Mouse (Mus musculus) A20 (cell line): ENCODE results near the gene Lsm14a.

ENCODE experiments used
- DNase-seq: peaks from one replicate; pipeline ENCODE4 v3.0.0-alpha.2; 2011; ENCODE audit warnings: low read depth, low spot score

The Lsm14a gene

DNA sequence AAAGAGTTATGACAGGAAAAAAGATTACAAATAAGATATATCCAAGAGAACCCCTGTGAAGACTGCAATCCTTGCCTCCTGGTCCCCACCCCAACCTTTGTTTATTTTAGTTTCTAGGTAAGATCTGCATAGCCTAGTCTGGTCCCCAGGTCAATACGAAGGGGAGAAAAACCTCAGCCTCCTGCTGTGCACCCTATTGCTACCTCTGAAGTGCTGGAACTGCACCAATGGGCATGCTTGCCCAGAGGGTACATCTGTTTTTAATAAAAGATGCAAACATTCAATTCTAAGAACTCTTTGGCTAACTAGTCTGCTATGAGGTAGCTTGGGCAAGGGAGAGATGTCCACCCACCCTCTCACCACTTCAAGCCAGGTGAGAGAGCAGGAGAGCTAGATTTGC, 19.2 kb downstream of the Lsm14a start:
- DNase-seq = no peak

DNA sequence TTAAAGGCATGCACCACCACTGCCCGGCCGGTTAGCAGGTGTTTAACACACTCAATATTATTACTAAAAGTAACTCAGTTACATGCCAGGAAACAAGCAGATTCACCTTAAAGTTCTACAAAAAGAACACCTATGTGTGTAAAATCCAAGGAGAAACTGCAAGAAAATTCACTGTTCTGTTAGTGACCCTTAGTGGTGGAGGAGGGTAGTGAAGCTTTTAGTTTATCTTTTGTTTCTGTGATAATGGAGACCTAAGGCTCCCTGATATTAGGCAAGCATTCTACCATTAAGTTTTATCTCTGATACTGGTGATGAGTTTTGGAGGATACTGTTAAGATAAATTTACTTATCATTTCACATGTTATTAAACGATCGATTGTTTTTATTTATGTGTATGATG, 37.5 kb downstream of the Lsm14a start:
- DNase-seq = peak; percentile 47

DNA sequence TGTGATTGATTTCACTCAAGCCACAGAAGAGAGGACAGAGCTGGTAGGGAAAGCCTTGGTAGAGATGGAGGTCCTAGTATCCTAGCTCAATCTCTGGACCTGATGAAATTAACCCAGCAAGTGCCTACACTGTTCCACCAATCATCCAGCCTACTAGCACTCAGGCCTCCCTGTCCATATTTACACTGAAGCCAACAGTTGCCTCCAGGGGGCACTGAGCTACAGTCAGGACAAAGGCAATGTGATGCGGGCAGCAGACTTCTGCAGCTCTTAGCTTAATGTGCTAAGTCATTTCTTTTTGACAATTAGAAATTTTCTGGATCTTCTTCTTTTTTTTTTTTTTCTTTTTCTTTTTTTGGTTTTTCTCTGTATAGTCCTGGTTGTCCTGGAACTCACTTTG, 41.1 kb downstream of the Lsm14a start:
- DNase-seq = peak; percentile 56

DNA sequence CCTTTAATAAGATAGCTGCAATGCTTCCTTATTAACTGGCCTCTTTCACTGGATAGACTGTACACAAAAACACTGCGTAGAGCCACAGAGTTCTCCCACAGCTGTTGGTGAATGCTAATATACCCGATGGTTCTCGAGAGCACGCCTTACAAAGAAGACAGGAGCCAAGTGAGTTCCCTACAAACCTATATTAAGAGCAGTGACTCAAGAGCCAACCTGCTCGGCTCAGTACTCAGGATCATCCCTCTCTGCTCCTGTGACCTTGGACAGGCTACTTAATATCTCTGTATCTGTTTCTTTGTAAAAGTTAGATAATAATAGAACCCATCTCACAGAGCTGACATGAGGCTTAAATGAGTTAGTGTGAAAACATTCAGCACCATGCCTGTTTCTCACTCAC, 42.9 kb downstream of the Lsm14a start:
- no peak for DNase-seq

DNA sequence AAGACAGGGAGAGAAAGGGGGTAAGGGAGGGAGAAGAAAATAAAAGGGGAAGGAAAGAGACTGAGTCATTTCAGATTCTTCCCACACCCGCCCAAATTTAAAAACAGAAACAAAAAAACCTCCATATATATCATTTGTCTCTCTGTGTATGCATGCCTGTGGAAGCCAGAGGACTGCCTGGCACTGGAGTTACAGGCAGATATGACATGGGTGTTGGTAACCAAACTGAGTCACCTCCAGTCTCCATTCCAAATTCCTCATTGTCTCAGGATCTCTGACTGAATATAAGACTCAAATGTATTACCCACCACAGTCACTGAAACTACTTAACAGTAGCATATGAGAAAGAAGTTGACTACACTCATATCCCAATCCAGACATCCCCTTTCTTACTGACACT, 45.1 kb downstream of the Lsm14a start:
- DNase-seq = no peak

DNA sequence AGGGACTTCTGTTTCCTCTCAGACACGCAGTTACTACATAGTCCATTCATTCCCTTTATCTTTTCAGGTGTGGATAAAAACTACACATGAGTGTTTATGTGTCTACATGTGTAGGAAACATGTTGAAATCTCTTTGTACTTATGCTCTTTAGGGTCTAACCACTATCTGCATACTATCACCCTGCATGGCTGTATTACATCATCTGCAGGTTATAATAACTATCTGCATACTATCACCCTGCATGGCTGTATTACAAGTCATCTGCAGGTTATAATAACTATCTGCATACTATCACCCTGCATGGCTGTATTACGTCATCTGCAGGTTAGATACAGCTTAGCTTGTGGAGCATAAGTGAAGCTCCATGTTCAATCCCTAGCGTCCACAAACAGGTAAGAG, 46.1 kb downstream of the Lsm14a start:
- DNase-seq = no peak

DNA sequence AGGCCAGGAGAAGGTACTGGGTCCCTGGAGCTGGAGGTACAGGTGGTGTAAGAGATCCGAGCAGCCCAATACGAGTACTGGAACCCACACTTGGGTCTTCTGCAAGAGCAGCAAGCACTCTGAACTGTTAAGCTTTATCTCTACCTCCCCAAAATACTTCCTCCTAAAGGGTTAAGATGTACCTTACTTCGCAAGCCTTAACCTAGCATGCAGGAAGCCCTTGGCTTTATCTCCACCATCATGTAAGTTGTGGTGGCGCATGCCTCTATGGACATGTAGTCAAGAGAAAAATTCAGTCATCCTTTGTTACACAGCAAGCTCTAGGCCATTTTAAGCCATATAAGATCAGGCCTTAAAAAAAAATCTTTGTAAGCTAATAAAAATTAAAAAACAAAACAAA, 46.6 kb downstream of the Lsm14a start:
- DNase-seq = no peak

DNA sequence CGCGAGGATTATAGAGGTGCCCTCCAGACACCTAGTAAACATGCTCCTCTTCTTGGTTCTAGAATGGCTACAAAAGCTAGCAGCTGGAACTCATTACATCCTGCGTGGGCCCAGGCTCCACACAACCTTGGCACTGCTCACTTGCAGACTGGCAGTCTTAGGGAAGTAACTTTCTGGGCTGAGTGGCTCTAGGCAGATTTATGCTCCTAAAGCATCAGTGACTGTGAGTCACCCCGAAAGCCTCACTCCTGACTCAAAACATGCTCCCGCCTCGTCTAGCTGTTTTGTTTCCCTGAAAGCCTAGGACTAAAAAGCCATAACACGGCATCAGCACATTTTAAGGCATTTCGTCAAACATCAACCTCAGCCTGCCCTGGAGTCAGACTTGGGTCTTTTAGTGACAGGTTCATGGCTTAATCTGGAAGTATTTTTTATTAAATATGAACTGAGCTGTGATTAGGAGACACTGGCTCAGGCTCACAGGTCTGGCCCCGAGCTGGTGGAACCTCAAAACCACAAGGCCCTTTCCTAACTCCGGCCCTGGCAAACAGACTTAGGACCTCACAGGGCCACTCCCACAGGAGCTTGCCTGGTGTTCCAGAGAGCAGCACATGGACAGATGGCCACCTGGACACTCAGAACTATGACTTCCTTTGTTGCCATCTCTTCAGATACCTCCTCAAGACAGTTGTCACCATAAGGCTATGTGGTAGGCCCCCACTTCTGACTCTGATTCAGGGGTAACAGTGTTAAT, 50.9 kb downstream of the Lsm14a start:
- no peak for DNase-seq

DNA sequence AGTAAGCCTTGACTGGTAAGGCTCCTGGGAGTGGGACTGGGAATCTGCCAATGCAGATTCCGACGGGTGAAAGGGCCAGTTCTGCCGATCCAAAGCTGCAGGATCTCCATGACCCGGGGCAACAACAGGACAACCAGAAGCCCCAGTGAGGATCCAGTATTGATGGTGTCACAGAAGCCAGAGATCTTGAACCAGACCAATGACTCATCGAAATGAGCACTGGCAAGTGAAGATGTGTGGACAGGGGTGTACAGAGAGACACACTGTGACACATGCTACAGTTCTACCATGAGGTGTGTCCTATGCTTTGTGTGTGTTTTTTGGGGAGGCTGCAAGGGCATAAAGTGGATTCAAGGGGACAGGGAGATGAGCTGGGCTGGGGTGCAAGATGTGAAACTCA, 52.3 kb downstream of the Lsm14a start:
- DNase-seq = no peak

DNA sequence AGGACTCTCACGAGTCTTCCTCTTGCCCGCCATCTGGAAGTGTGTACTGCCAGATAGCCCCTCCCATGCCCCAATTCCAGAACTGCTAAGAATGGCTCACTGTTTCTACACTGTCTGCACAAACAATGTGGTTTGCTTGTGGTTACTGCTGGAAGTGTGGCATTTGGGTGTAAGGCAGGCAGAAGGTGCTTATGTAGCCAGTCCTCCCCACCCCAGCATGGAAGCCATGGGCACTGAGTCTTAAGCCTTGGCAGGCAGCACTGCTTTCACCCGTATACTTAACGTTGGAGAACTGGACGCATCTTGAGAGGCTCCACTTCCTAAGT, 54.0 kb downstream of the Lsm14a start:
- peak; percentile 45 for DNase-seq

DNA sequence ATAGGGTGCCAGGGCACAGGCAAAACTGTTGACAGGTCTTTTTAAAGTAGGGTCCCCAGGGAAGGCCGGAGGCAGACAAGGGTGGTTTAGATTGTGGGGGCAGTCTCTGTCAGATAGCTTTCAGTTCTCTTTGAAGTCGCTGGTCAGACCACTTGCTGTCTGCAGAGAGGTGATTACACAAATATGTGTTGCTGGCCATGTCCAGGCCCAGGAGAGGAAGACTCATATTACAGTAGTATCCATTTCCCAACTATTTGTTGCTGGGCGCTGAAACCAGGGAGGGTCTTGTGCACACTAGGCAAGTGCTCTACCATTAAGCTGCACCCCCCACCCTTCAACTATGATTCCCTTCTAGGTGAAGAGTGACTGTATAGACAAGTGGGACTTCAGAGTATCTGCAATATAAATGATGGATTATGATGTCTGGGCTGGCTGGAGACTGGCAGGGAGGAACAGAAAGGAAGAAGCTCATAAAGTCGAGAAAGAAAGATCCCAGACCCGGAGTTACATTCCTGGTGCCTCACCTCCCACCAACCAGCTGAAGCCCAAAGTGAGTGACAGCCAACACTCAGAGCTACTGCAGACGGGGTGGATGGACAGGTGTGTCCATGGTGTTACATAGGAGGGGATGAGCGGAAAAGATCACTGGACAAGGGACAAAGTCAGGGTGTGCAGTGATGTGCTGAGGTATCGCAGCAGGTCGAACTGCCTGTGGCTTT, 54.5 kb downstream of the Lsm14a start:
- peak; percentile 88 for DNase-seq

DNA sequence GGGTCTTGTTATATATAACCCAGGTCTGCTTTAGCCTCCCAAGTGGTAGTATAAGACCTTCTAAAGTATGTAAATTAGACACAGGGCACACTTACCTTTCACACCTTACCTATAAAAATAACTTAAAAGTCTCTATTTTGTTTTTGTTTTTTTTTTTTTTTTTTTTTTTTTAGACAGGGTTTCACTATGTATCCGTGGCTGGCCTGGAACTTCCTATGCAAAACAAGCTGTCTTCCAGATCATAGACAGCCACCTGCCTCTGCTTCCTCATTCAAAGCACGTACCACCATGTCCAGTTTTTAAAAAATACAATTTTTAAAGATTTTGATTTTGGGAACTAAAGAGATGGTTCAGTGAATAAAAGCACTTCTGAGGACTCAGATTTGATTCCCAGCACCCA, 55.8 kb downstream of the Lsm14a start:
- DNase-seq = peak; percentile 87

DNA sequence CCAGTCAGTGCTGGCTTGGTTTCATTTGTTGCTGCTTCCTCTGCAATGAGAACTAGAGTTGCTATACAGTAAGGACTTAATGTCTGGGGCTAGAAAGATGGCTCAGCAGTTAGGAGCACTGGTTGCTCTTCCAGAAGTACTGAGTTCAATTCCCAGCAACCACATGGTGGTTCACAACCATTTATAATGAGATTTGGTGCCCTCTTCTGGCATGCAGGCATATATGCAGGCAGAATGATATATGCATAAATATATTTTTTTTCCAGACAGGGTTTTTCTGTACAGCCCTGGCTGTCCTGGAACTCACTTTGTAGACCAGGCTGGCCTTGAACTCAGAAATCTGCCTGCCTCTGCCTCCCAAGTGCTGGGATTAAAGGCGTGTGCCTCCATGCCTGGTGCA, 56.6 kb downstream of the Lsm14a start:
- DNase-seq = peak; percentile 59

DNA sequence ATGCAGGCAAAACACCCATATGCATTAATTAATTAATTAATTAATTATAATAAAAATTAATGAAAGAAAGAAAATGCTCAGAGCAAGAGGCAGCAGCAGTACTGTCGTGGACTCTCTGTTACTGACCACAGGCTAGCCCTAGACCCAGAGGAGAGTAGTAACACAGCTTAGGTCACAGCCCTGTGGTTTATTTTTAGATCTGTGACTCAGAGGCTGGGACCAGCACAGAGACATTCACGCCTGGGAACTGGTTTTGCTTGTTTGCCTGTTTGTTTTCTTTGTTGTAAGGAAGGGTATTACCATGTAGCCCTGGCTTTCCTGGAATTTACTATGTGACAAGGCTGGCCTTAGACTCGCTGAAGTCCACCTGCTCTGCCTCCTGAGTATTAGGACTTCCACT, 65.6 kb downstream of the Lsm14a start:
- DNase-seq = no peak

DNA sequence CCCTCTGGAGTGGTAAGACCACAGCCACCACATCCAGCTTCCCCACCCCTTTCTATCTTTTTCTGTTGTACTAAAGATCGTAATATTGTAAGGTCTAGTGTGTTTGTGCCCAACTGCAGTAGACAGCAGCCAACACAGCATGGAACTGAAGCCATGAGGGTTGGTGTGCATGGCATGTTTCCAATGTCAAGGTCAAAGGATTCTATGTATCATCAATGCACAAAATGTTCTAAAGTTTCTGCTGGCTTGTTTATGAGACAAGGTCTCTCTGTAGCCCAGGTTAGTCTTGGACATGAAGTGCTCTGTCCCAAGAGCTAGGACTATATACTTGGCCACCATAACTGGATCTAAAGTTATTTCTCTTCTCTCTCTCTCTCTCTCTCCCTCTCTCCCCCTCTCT, 68.3 kb downstream of the Lsm14a start:
- no peak for DNase-seq

DNA sequence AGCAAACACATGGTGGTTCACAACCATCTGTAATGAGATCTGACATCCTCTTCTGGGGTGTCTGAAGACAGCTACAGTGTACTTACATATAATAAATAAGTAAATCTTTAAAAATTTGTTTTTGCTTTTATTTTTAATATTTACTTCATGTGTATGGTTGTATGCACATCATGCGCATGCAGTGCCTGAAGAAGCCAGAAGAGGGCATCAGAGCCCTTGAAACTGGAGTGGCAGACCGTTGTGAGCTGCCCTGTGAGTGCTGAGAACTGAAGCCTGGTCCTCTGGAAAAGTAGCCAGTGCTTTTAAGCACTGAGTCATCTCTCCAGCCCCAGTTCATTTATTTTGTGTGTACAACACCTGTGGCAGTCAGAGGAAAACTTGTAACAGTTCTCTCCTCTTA, 69.1 kb downstream of the Lsm14a start:
- DNase-seq = no peak

DNA sequence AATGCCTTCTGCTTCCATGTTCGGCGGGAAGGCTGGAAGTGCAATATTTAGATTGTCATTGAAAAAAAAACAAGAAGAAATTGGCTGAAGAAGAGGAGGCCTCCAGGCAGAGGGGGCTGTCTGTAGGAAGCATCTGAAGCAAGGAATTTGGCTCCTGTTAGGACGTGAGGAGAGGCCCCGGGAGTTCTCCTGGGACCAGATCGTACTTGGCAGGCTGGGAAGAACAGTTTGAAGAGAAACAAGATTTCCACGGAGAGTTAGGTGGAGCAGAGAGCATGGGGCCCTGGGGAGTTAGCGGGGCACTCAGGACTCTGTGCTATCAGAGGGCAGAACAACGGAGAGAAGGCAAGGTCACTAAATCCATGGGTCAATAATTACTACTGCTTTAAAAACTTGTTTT, 69.8 kb downstream of the Lsm14a start:
- DNase-seq = no peak

DNA sequence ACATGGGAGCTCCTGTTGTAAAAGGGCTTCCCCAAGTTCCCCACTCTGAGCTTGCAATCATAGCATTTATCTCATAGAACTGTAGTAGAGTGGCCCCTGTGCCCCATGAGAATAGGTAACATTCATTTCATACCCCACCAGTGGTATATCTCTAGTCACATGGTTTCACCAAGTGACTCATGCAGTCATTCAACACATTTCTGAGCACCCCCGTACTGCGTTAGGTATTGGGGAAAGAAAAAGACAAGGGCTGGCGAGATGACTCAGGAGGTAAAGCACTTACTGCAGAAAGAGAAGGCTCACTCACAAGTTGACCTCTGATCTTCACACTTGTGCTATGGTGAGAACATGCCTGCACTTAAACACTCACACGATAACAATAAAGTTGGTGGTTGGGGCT, 71.2 kb downstream of the Lsm14a start:
- no peak for DNase-seq

DNA sequence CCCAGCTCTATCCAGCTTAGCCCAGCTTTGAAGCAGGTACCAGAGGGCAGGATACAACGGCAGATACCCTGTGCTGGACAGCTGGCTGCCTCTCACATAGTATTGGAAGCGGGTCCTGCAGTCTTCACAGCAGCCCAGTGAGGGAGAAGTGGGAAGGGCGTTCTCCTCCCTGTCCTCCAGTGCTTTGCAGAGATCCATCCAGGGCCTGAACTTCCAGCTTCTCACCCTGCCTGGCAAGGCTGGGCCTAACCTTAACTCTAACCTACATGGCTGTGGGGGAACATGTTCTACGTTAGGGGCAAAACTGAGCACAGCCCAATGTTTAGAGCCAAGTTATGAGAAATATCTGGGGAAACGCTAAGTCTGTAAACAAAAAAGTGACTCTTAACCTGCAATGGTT, 72.0 kb downstream of the Lsm14a start:
- no peak for DNase-seq

DNA sequence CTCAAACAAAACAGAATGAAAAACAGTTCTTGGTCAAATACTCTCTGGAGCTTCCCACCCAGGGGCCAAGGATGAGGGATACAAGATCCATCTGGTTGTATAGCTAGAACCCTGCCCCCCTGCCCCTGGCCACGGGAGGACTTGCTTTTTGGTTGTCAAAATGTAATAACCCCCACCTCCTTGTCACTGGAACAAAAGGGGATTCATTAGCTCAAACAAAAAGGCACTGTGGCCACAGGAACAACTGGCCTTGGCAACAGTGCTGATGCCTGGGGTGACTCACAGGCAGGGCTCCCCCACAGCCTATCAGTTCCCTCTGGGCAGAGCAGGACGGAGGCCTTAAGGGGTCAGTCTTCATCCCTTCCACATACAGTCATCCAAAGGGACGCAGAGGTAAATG, 73.2 kb downstream of the Lsm14a start:
- DNase-seq = no peak

DNA sequence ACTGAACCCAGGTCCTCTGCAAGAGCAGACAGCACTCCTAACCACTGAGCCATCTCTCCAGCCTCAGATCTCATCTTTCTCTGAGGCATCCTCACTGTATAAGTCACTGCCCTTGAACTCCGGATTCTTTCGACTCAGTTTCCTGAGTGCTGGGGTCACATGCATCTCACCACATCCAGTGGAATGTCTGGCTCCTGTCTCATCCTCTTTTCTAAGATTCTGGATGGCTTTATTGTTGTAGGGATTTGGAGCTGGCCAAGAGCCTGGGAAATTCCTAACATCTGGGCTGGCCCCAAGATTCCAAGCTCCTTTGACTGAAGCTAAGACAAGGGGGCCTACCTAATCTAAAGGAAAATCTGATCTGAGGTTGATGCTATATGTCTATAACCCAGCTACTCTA, 74.0 kb downstream of the Lsm14a start:
- DNase-seq = no peak

DNA sequence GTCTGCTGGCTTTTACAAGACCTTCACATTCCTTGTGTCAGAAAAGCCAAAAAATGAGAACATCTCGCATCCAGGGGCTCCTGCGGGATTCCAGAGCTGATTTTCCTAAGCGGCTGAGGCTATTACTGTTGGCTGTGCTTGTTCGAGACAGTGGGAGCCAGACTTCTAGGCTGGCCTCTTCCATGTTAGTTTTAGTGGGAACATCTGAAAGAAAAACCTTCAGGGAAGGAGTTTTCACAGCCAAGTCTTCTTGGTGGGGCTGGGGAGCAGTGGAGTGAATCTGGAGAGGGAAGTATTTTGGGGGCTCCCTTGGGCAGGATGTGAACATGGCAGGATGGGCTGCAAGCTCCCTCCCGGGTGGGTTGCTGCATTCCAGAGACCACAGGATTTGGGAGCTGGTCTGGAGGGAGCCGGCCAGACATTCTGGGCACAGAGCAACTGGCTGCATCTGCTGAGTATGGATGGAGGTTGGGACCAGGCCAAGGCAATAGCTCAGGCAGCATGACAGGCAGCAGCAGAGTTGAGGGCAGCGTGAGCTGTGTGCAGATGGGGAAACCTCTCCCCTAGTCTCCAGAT, 75.1 kb downstream of the Lsm14a start:
- DNase-seq = no peak

DNA sequence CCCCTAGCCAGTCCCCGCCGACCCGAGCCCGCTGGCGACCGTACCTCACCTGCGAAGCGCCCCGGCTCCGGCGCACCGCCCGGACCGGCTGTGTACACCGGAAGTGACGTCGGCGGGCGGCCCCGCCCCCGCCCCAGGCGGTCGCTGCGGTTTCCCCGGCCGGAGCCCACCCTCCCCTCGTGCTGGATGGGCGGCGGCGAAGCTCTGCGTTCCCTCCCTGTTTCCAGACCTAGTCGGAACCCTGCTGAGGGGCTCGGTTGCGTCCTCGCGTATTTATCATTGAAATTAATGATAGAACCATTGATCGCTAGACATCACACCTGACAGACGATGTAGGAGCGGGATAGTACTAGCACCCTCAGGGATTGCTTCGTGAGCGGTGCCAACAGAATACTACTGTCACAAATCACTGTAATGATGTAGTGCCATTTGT, 79.7 kb downstream of the Lsm14a start, which contains the start of gene 4931406P16Rik:
Gene 4931406P16Rik, minus strand, starts transcription at position 109 of the 433 bp plus-strand sequence.
- DNase-seq = peak; percentile 92
